8 mouse cellular contexts compared by ENCODE assay signal in genomic region chr7:49752730-49753506, GRCm38 (mm10). TPM values are rescaled to one million over a fixed set of nuclear protein-coding genes. Genes with fewer than 3 reads are reported as not detected.
DNase-seq lines count a peak whose midpoint lies in the region; ATAC-seq and TF ChIP-seq lines count a peak whose summit lies in the region.

No protein-coding gene starts in this region.

- intact Hi-C loops in heart, adult 2 months (cut with DNase I) = loop anchor here (5.0 kb wide), 1 partner anchor 121 kb away; no protein-coding TSS in a partner anchor

- H3K27me3 ChIP-seq in heart, adult 2 months (ENCODE audit: control insufficient read depth, insufficient read depth, low read length) = no peaks in the 10 kb centered on the region
- H3K27me3 ChIP-seq in E14TG2a.4 (ENCODE audit: insufficient read depth, low read length) = peaks cover 16% of the 10 kb centered on the region
- H3K27me3 ChIP-seq in heart, embryonic 15.5 days = peaks cover 28% of the 10 kb centered on the region

- peak in 1 of 2 experiments; percentile 22 for DNase-seq in heart, adult 2 months
- DNase-seq in heart, adult 8-10 months (ENCODE audit: low spot score) = no peak
- peak; percentile 56 for DNase-seq in c-Kit-positive CD71-positive TER-119-positive erythroid progenitor cells, embryonic 14.5 days (ENCODE audit: low spot score)
- DNase-seq in kidney, postnatal 4 days = peak; percentile 69 to 73
- DNase-seq in mesoderm, embryonic 11.5 days (ENCODE audit: low read depth, low spot score) = peak; percentile 58
- DNase-seq in spleen, adult 12 weeks (ENCODE audit: low spot score) = no peak

- H3K36me3 ChIP-seq in heart, adult 2 months (ENCODE audit: control insufficient read depth, insufficient read depth, low read length) = no peaks in the 10 kb centered on the region
- no peaks in the 10 kb centered on the region for H3K36me3 ChIP-seq in E14TG2a.4 (ENCODE audit: insufficient read depth, low read length)
- no peaks in the 10 kb centered on the region for H3K36me3 ChIP-seq in heart, embryonic 15.5 days

- WGBS in heart, adult 2 months = 25% methylated on average over 25 of the region's 25 CpGs
- WGBS in heart, embryonic 15.5 days = 29% methylated on average over 25 of the region's 25 CpGs

- H3K9ac ChIP-seq in heart, adult 2 months (ENCODE audit: low read depth, low read length) = no peak overlapping the region
- H3K9ac ChIP-seq in heart, embryonic 15.5 days = no peak overlapping the region

- ATAC-seq in heart, embryonic 15.5 days (replicated peaks; ENCODE audit: insufficient number of reproducible peaks, insufficient read depth, low FRiP score, low read depth) = no peak

- H3K9me3 ChIP-seq in E14TG2a.4 (ENCODE audit: low read length) = no peaks in the 10 kb centered on the region
- H3K9me3 ChIP-seq in heart, embryonic 15.5 days (replicated peaks) = no peaks in the 10 kb centered on the region

- H3K4me1 ChIP-seq in heart, adult 2 months (ENCODE audit: control insufficient read depth, insufficient read depth, low read length) = no peaks in the 10 kb centered on the region; the same call in 1 of the 2 replicates
- peaks cover 29% of the 10 kb centered on the region for H3K4me1 ChIP-seq in E14TG2a.4 (replicated peaks; ENCODE audit: low read depth, low read length)
- H3K4me1 ChIP-seq in heart, embryonic 15.5 days (replicated peaks) = no peaks in the 10 kb centered on the region; the same call in 1 of the 2 replicates

- no peaks in the 10 kb centered on the region for H3K79me2 ChIP-seq in heart, adult 2 months (replicated peaks; ENCODE audit: control insufficient read depth, insufficient read depth, low read length)

- peak; percentile 76 for TF ChIP-seq CTCF in heart, adult 2 months (IDR thresholded peaks at IDR 0.05)
- TF ChIP-seq CTCF in E14TG2a.4 (conservative IDR thresholded peaks at IDR 0.05; ENCODE audit: low read length) = peak; percentile 65

- no peak for TF ChIP-seq POLR2A in heart, adult 2 months (IDR thresholded peaks at IDR 0.05; ENCODE audit: insufficient read depth, low read depth, low read length)

- TF ChIP-seq EP300 in heart, adult 2 months (IDR thresholded peaks at IDR 0.05; ENCODE audit: insufficient read depth, low read depth, low read length) = no peak

- H3K4me2 ChIP-seq in heart, embryonic 15.5 days = peak overlapping the region; percentile 53

- no peak overlapping the region for H3K4me3 ChIP-seq in heart, adult 2 months
- H3K4me3 ChIP-seq in E14TG2a.4 (replicated peaks; ENCODE audit: low read length) = peak overlapping the region; percentile 17; the same call in 1 of the 2 replicates
- H3K4me3 ChIP-seq in heart, embryonic 15.5 days = peak overlapping the region; percentile 14; the same call in 1 of the 2 replicates

- no peak overlapping the region for H3K27ac ChIP-seq in heart, adult 2 months
- H3K27ac ChIP-seq in heart, embryonic 15.5 days = no peak overlapping the region

RNA-seq across cellular contexts. Expression of gene Htatip2, which starts 6.0 kb away (rescaled TPM):
- total RNA-seq in heart, adult 2 months (2021) = 10 to 100 TPM; 13.3 to 16.9 TPM
- polyA plus RNA-seq in heart, adult 2 months (2012; rRNA removed) = 8.2 and 9.0 TPM in 2 replicates
- total RNA-seq in heart, adult 8-10 months (2022) = 10 to 100 TPM; 20.8 to 28.2 (median 24.6) TPM
- 11.6 and 15.3 TPM in 2 replicates for polyA plus RNA-seq in heart, embryonic 15.5 days (2015; fragmentation: Nextera tagmentation; extraction: Ambion mirVana)

RNA-seq across cellular contexts. Expression of gene Prmt3, which starts 25.2 kb away (rescaled TPM):
- 10 to 100 TPM; 12.5 to 14.3 TPM for total RNA-seq in heart, adult 2 months (2021)
- 10.1 and 13.8 TPM in 2 replicates for polyA plus RNA-seq in heart, adult 2 months (2012; rRNA removed)
- total RNA-seq in heart, adult 8-10 months (2022) = 10 to 100 TPM; 12.7 to 17.0 (median 15.7) TPM
- polyA plus RNA-seq in heart, embryonic 15.5 days (2015; fragmentation: Nextera tagmentation; extraction: Ambion mirVana) = 41.1 and 43.6 TPM in 2 replicates

Comparison
In these comparisons a context has a peak if more than half of its experiments do, and no peak if none do; other contexts are left out.
1. DNase-seq: peak in c-Kit-positive CD71-positive TER-119-positive erythroid progenitor cells, embryonic 14.5 days (single experiment), kidney, postnatal 4 days (2 of 2) and mesoderm, embryonic 11.5 days (single experiment); none in heart, adult 8-10 months (single experiment) and spleen, adult 12 weeks (single experiment).